Mouse (Mus musculus) ovary, postnatal 36 days (tissue): ENCODE data around the gene Miox.

Experiments used
- DNase-seq: peaks from one replicate; pipeline ENCODE4 v3.0.0; 2022; ENCODE audit warnings: low spot score, mixed read lengths

The Miox gene

GRCm38 (mm10) chr15:89365141-89365551 lies 30.9 kb downstream of the Miox start:
- no peak for DNase-seq

DNA sequence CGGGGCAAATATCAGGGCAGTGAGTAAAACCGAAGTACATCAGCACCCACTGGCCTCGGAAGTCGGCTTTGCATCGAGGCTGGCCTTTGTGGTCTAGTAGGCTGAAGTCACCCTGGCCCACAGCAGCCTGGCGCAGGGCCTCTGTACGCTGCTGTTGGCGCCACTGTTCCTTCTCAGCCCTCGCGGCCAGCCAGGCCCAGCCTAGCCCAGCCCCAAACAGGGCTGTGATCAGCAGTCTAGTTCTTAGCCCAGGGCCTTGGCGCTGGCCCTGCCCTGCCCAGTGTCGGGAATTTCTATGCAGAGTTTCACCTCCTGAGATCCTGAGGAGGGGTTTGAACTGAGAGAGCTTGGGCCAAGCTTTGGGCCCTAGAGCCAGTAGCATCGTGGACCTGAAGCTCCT lies 37.9 kb downstream of the Miox start:
- no peak for DNase-seq

DNA sequence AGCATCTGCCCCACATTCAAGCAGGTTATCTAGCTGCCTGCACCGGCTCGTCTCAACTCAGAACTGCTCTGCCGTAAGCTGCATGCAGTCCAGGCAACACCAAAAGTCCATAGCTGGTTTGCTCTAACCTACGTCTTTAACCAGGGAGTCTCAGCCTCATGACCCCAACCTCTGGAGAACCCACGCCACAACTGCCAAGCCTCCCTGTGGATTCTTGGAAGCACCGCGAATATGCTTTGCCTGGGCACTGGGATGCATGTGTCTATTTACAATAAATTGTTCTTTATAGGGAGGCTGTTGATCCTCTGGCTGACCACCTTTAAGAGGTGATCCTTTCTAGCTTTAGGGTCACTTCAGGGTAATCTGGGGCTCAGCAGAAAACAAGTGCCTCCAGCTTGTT lies 38.3 kb downstream of the Miox start:
- no peak for DNase-seq

GRCm38 (mm10) chr15:89373027-89373761 lies 39.0 kb downstream of the Miox start:
- DNase-seq: peak; percentile 83

DNA sequence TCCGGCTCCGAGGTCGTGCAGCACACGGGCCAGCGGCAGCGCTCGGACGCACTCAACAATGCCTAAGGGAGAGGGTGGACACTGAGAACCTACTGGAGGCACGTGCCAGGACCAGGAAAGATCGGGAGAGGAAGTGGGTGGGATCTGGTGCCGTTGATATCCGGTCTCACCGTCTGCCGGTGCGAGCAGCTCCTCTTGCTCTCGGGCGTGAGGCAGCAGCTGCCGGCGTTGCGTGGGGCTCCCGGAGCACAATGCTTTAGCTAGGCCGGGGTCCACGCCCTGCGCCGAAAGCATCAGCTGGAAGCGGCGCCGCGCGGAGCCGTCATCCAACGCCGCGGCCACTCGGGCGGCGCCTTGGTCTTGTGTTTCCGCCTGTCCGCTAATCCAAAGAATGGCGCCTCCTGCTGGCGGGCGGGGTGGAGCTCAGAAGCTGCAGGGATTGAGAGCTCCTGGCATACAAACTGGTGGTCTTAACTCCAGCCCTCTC lies 39.6 kb downstream of the Miox start, which contains the start of gene Sco2:
TSS of gene Sco2 (minus strand) at position 85 of the 487 bp plus-strand sequence.
- DNase-seq: peak; percentile 90

DNA sequence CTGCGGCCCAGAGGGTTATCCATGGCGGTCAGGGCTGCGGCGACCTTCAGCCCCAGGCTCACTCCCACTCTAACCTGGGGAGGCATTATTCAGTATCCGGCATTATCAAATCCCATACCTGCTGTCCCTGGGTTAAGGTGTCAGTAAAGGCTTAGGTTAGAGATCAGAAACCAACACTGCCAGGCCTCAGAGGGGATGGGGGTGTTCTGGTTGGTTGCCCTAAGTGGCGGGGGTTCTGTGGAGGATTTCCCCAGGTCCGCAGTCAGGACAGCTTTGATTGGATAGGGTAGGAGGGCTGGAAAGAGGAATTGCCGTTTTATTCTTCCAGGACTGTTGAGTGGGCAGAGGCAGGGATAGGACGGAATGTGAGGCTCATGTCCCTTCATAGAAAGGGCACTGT lies 40.1 kb downstream of the Miox start:
- DNase-seq: no peak

GRCm38 (mm10) chr15:89374801-89375534 lies 40.8 kb downstream of the Miox start:
- no peak for DNase-seq

DNA sequence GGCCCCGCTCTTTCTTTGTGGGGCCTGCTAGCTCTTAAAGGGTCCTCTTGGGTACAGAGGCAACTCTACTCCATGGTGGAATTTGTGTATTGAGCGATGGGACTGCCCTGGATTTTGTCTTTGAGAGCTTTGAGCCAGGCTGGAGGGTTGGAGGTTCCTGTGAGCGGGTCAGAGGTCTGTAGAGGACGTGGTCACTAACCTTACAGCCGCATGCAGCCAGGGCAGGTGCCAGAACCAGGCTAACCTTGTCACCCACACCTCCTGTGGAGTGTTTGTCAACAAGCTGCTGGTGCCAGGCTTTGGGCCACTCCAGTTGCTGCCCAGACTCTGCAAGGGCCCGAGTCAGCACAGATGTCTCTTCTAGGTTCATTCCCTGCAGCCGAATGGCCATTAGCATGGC lies 41.8 kb downstream of the Miox start:
- no peak for DNase-seq

DNA sequence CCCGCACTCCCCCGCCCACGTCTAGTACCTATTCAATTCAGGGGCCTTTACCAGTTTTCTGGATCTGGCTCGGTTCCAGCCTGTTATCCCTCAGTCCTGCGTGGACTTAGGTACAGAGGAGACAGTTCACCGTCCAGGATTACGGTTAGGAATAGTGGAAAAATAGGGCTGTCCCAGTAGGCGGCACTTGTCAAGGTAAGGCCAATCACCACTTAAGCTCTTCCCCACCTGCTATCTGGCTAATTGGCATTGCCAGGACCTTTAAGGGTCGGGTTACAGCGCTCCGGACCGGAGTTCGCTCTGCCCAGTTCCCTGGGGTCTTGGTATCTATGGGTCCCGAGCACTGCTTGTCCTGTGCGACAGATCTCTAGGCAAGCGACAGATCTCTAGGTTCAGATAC lies 42.8 kb downstream of the Miox start, which contains the start of gene Tymp:
TSS of gene Tymp (minus strand) at position 83 of the 400 bp plus-strand sequence.
- DNase-seq: no peak

- DNase-seq: no peak
Observed at GRCm38 (mm10) chr15:89377362-89377761, 43.2 kb downstream of the Miox start.

GRCm38 (mm10) chr15:89377938-89378828 lies 44.0 kb downstream of the Miox start:
- no peak for DNase-seq

GRCm38 (mm10) chr15:89378831-89379401 lies 44.7 kb downstream of the Miox start, which contains the start of gene Odf3b:
Gene Odf3b (minus strand): TSS chr15:89379282.
- no peak for DNase-seq

GRCm38 (mm10) chr15:89379429-89379828 lies 45.2 kb downstream of the Miox start:
- DNase-seq: no peak

- DNase-seq: no peak
Observed at GRCm38 (mm10) chr15:89384617-89385016, 50.4 kb downstream of the Miox start, which contains the start of gene Klhdc7b. Gene Klhdc7b (plus strand): TSS chr15:89384917.
